Mouse (Mus musculus) kidney, postnatal 4 days (tissue): ENCODE data around the gene Spryd4.
"Not testable (repeated sequence)": the region's sequence is repeated elsewhere in the genome, so short reads cannot be mapped to it uniquely, and the experiment has no call there.

Source experiments
- DNase-seq, 2 experiments: peaks; one replicate each; pipeline ENCODE4 v3.0.0; 2021; ENCODE audit warnings: mixed read lengths in 2 of 2

The Spryd4 gene

DNA sequence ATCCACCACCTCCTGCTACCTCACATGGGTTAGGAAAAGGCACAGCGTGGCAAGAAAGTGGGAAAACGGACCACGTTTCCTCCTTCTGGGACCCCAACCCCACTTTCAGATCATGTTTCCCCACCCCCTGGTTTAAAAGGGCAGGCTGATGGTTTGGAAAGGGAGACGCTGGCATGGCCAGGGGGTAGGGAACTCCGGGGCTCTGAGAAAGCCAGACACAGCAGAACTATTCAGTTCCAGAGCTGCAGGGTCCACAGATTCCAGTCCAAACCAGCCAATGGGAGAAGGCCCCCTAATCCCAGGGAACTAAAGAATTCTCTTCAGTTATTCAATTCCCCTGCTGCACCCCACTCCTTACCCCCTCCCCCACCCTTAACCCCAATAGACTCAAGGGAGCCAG is 13.5 kb upstream of the Spryd4 start:
- DNase-seq = no peak

- DNase-seq = no peak
Measured at GRCm38 (mm10) chr10:128221533-128222286, 10.1 kb upstream of the Spryd4 start.

DNA sequence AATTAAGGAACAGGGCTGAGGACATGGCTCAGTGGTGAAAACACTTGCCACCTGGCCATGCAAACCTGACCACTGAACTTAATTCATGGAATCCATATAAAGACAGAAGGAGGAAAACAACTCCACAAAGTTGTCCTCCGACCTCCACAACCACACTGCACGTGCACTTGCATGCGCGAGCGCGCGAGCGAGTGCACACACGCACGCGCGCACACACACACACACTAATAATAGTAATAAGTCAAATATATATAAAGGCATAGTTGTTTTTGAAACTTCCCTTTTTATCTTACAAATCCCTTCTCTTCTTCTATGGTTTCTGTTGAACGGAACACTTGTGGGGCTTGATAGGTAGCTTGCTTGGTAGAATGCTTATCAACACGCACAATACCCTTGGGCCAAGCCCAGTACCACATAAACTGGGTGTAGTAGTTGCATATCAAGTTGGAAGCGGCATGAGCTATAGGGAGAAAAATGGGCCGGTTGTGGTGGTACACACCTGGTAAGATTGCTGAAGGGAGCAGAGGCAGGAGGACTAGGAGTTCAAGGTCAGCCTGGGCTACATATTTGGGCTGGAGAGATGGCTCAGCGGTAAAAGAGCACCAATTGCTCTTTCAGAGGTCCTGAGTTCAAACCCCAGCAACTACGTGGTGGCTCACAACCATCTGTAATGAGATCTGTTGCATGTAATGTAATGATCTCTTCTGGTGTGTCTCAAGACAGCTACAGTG is 6.9 kb upstream of the Spryd4 start:
- DNase-seq = no peak

DNA sequence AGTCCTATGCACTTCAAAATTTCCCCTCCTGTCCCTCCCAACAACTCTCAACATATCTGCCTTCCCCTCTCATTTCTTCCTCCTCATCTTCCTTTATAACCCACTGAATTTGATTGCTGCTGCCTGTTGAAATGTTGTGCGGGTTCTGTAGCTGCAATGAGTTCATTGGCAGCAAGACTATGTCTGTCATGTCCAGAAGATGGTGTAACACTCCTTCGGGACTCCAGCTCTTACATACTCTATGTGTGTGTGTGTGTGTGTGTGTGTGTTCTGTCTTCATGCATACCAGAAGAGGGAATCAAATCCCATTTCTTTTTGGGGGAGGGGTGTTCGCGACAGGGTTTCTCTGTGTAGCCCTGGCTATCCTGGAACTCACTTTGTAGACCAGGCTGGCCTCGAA is 3.4 kb upstream of the Spryd4 start:
- no peak for DNase-seq

GRCm38 (mm10) chr10:128214112-128214511 is 2.5 kb upstream of the Spryd4 start:
- not testable (repeated sequence) for DNase-seq

- DNase-seq = peak; percentile 78 to 85
Measured at GRCm38 (mm10) chr10:128212871-128213323, 1.3 kb upstream of the Spryd4 start.

- no peak for DNase-seq
Measured at GRCm38 (mm10) chr10:128212148-128212547, 541 bp upstream of the Spryd4 start.

- DNase-seq = peak; percentile 19 to 33
Measured at GRCm38 (mm10) chr10:128210954-128211353, 653 bp downstream of the Spryd4 start.

DNA sequence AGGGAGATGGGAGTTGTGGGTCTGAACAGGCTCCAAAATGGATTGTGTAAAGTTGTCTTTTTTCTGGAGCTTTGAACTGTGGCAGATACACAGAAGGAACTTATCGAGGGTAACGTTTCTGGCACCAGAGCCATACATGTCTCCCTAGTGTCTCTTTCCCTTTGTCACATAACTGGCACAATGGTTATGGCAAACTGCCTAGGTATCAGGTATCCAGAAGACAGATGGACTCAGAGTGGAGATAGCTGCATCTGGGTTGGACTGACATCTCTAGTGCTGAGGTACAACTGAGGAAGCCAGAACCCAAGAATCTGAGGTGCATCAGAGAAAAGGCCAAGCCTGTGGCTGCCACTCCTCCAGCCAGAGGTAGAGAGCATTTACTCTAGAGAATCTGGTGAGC is 1.5 kb downstream of the Spryd4 start:
- DNase-seq = no peak

DNA sequence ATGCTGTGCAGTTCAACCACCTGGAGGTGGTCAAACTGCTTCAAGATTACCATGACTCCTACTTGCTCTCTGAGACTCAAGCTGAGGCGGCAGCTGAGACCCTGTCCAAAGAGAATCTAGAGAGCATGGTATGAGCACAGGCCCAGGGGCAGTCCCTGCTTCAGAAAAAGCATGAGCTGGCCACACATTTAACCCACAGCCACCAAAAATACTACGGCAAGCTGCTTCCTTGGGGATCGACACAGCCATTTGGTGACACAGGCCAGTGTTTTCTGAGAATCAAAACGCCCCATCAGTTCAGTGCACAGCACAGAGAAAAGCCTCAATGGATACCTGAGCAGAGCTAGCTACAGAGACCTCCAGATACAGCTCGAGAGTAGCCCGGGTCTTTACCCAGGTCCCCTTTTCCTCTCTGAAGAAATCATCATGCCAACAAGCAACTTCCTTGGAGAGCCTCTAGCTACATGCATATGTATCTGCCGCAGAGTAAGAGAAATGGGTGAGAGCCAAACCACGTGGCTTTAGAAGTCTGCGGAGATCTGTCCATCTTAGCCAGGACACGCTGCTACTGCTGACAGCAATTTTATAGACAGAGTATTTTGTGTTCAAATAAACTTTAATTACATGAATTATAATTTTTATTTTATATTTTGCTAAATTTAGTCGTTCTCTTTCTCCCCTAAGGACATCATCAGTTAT is 2.1 kb downstream of the Spryd4 start:
- DNase-seq = no peak

- DNase-seq = no peak
Measured at GRCm38 (mm10) chr10:128208326-128208725, 3.3 kb downstream of the Spryd4 start.

DNA sequence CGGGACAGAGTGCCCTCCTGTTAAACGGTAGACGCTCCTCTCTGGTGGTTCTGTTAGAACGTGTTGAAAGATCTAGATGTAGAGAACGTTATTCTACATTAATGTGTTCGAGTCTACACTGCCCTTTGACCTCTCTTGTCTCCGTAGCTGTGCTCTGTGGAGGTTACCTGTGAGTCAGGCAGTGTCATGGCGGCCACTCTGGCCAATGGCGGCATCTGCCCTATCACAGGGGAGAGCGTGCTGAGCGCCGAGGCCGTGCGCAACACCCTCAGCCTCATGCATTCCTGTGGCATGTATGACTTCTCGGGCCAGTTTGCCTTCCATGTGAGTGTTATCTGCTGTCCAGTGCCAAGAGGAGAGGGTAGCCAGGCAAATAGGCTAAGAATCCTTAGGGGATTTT is 6.7 kb downstream of the Spryd4 start:
- DNase-seq = no peak

GRCm38 (mm10) chr10:128201856-128202255 is 9.8 kb downstream of the Spryd4 start:
- no peak for DNase-seq

GRCm38 (mm10) chr10:128194551-128195461 is 16.8 kb downstream of the Spryd4 start:
- DNase-seq = peak in 1 of 2 experiments; percentile 17

GRCm38 (mm10) chr10:128194024-128194550 is 17.5 kb downstream of the Spryd4 start, which contains the start of gene Gls2:
Gene Gls2 (plus strand): TSS chr10:128194457.
- peak; percentile 98 to 99 for DNase-seq

DNA sequence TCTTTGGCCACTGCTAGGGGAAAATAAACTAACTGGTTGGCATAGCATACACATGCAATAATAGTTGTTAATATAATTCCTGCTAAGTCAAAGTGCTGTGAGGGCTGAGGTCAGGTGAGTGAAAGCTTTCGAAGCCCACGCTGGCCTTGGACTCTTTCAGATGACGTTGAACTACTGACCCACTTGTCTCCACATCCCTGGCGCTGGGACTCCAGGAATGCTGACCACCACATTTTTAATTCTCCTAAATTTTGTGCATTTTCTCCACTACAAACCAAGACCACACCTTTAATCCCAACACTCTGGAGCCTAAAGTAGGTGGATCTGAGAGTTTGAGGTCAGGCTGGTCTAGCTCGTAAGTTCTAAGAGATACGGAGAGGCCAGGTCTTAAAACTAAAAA is 18.5 kb downstream of the Spryd4 start:
- DNase-seq = no peak

- DNase-seq = not testable (repeated sequence)
Measured at GRCm38 (mm10) chr10:128192030-128192766, 19.4 kb downstream of the Spryd4 start.

- DNase-seq = no peak
Measured at GRCm38 (mm10) chr10:128191472-128191871, 20.1 kb downstream of the Spryd4 start.

- peak; percentile 88 to 89 for DNase-seq
Measured at GRCm38 (mm10) chr10:128188242-128188877, 23.2 kb downstream of the Spryd4 start.

GRCm38 (mm10) chr10:128187181-128187605 is 24.4 kb downstream of the Spryd4 start:
- DNase-seq = no peak

- DNase-seq = peak; percentile 90 to 91
Measured at GRCm38 (mm10) chr10:128185959-128186358, 25.6 kb downstream of the Spryd4 start.
